In the genomic region with DNA sequence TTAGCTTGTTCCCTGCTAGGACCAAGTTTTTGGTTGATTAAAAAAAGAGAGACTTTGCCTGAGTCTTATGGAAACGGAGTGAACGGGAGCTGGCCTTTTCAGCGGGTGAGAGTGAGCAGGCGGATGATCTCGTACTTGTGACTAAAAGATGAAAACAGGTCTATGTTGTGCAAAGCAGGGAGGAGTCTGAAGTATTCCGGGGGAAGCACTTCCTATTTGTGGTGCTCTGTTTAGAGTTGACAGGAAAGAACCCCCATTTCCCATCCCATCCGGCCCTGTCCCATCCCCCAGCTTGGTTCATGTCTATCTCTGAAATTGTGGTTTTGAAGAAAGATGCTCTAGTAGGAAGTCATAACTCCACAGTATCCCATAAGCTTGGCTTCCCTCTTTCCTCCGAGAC, we compare ENCODE assay signal across 8 mouse cellular contexts. TPM values are rescaled to one million over a fixed set of nuclear protein-coding genes. Genes with fewer than 3 reads are reported as not detected.
DNase-seq lines count a peak whose midpoint lies in the region; ATAC-seq and TF ChIP-seq lines count a peak whose summit lies in the region.

No protein-coding gene starts in this region.

- no peak for DNase-seq in kidney, adult 8-10 months
- no peak for DNase-seq in hindbrain, postnatal 0 days (ENCODE audit: low spot score)
- DNase-seq in urinary bladder, adult 18-20 months (ENCODE audit: low spot score in 2 of 2), result no peak
- no peak for DNase-seq in embryo, embryonic 9.5 days (ENCODE audit: extremely low spot score)
- no peak for DNase-seq in c-Kit-positive CD71-positive TER-119-positive erythroid progenitor cells, embryonic 14.5 days (ENCODE audit: low spot score)

- peaks cover 23% of the 10 kb centered on the region for H3K4me1 ChIP-seq in kidney, embryonic 16.5 days (ENCODE audit: insufficient read depth, low read length)
- H3K4me1 ChIP-seq in cortical plate, adult 2 months (ENCODE audit: control insufficient read depth, insufficient read depth, low read length), result peaks cover 1% of the 10 kb centered on the region; the same call in 1 of the 2 replicates
- H3K4me1 ChIP-seq in hindbrain, postnatal 0 days (ENCODE audit: insufficient read depth, low read length), result no peaks in the 10 kb centered on the region; the same call in 1 of the 2 replicates

- peaks cover 16% of the 10 kb centered on the region for H3K36me3 ChIP-seq in kidney, embryonic 16.5 days (ENCODE audit: insufficient read depth, low read length)
- peaks cover 14% of the 10 kb centered on the region for H3K36me3 ChIP-seq in hindbrain, postnatal 0 days (ENCODE audit: insufficient read depth, low read length)
- peaks cover 20% of the 10 kb centered on the region for H3K36me3 ChIP-seq in myocyte (ENCODE audit: control insufficient read depth, insufficient read depth)

- peak overlapping the region; percentile 28 for H3ac ChIP-seq in myocyte (ENCODE audit: control insufficient read depth, insufficient read length)

- ATAC-seq in kidney, embryonic 16.5 days (ENCODE audit: low FRiP score, low TSS enrichment), result no peak
- ATAC-seq in hindbrain, postnatal 0 days, result no peak

- no peak overlapping the region; the same call in 1 of the 2 replicates for H3K27ac ChIP-seq in kidney, embryonic 16.5 days (ENCODE audit: low read length)
- no peak overlapping the region for H3K27ac ChIP-seq in cortical plate, adult 2 months (ENCODE audit: insufficient read depth, low read length)
- no peak overlapping the region for H3K27ac ChIP-seq in hindbrain, postnatal 0 days

- peak overlapping the region; percentile 90 for H3K4me3 ChIP-seq in kidney, embryonic 16.5 days (ENCODE audit: low read length)
- H3K4me3 ChIP-seq in cortical plate, adult 2 months (ENCODE audit: insufficient read depth, low read length), result peak overlapping the region; percentile 60
- H3K4me3 ChIP-seq in hindbrain, postnatal 0 days (ENCODE audit: low read length), result peak overlapping the region; percentile 67
- peak overlapping the region; percentile 85 for H3K4me3 ChIP-seq in myocyte

- no peak for TF ChIP-seq POLR2A in cortical plate, adult 2 months (IDR thresholded peaks at IDR 0.05; ENCODE audit: extremely low read depth, insufficient read depth, low read length)
- TF ChIP-seq POLR2A in myocyte (IDR thresholded peaks at IDR 0.05; ENCODE audit: insufficient read length, low read depth), result no peak

- H3K4me2 ChIP-seq in kidney, embryonic 16.5 days (replicated peaks; ENCODE audit: low read depth, low read length), result peak overlapping the region; percentile 96
- H3K4me2 ChIP-seq in hindbrain, postnatal 0 days (ENCODE audit: low read depth, low read length), result peak overlapping the region; percentile 79
- peak overlapping the region; percentile 99 for H3K4me2 ChIP-seq in myocyte (ENCODE audit: low read depth)

- peak overlapping the region; percentile 85 for H3K9ac ChIP-seq in kidney, embryonic 16.5 days (replicated peaks; ENCODE audit: low read length)
- H3K9ac ChIP-seq in hindbrain, postnatal 0 days (replicated peaks; ENCODE audit: low read length), result peak overlapping the region; percentile 60

- TF ChIP-seq CTCF in cortical plate, adult 2 months (IDR thresholded peaks at IDR 0.05; ENCODE audit: extremely low read depth, insufficient read depth, low read length), result no peak
- no peak for TF ChIP-seq CTCF in hindbrain, postnatal 0 days (IDR thresholded peaks at IDR 0.05; ENCODE audit: low read depth)

- H3K27me3 ChIP-seq in kidney, embryonic 16.5 days (ENCODE audit: insufficient read depth, low read length), result no peaks in the 10 kb centered on the region
- H3K27me3 ChIP-seq in hindbrain, postnatal 0 days (ENCODE audit: insufficient read depth, low read length), result no peaks in the 10 kb centered on the region
- H3K27me3 ChIP-seq in myocyte (ENCODE audit: control insufficient read depth, insufficient read depth, insufficient read length), result no peaks in the 10 kb centered on the region

- 23% methylated on average over 8 of the region's 8 CpGs for WGBS in kidney, embryonic 16.5 days
- 37% methylated on average over 8 of the region's 8 CpGs for WGBS in hindbrain, postnatal 0 days

- H3K9me3 ChIP-seq in kidney, embryonic 16.5 days (ENCODE audit: low read length), result no peaks in the 10 kb centered on the region
- H3K9me3 ChIP-seq in hindbrain, postnatal 0 days (ENCODE audit: low read length), result no peaks in the 10 kb centered on the region

- H3K79me2 ChIP-seq in myocyte (ENCODE audit: control insufficient read depth, insufficient read depth), result peaks cover 41% of the 10 kb centered on the region

TF ChIP-seq in myocyte, 11 proteins besides CTCF, POLR2A, EP300 and RAD21:
- TF ChIP-seq MYOG (IDR thresholded peaks at IDR 0.05; ENCODE audit: control insufficient read depth in 1 of 3, insufficient read depth in 1 of 3, insufficient read length in 2 of 3, low read depth in 2 of 3), result no peak
- TF ChIP-seq E2F4 (IDR thresholded peaks at IDR 0.05; ENCODE audit: insufficient read depth), result no peak
- TF ChIP-seq MYOD1 (IDR thresholded peaks at IDR 0.05; ENCODE audit: control insufficient read depth in 1 of 3, insufficient read length in 2 of 3, low read depth in 2 of 3), result no peak
- TF ChIP-seq TCF3 (IDR thresholded peaks at IDR 0.05; ENCODE audit: insufficient read length, low read depth), result no peak
- TF ChIP-seq CEBPB (IDR thresholded peaks at IDR 0.05; ENCODE audit: insufficient read depth, poor library complexity, severe bottlenecking), result no peak
- TF ChIP-seq REST (IDR thresholded peaks at IDR 0.05; ENCODE audit: insufficient read depth, insufficient read length), result no peak
- TF ChIP-seq TCF12 (IDR thresholded peaks at IDR 0.05; ENCODE audit: insufficient read depth, poor library complexity, severe bottlenecking), result no peak

RNA-seq across cellular contexts. Expression of gene Grpel1, which starts 1.1 kb away (rescaled TPM):
- 62.9 and 66.4 TPM in 2 replicates for polyA plus RNA-seq in kidney, embryonic 16.5 days (2015; fragmentation: Nextera tagmentation; extraction: Ambion mirVana)
- polyA plus RNA-seq in cortical plate, adult 2 months (2012; rRNA removed), result 22.5 and 22.9 TPM in 2 replicates
- 13.9 and 15.9 TPM in 2 replicates for total RNA-seq in hindbrain, postnatal 0 days (2014; rRNA removed)
- polyA plus RNA-seq in hindbrain, postnatal 0 days (2015; fragmentation: Nextera tagmentation; extraction: Ambion mirVana), result 41.4 and 41.9 TPM in 2 replicates
- polyA plus RNA-seq in myocyte (2012; fragmentation: generic; extraction: Trizol), result 46.3 TPM

RNA-seq across cellular contexts. Expression of gene Tada2b, which starts 18.2 kb away (rescaled TPM):
- polyA plus RNA-seq in kidney, embryonic 16.5 days (2015; fragmentation: Nextera tagmentation; extraction: Ambion mirVana), result 2.0 and 2.2 TPM in 2 replicates
- polyA plus RNA-seq in cortical plate, adult 2 months (2012; rRNA removed), result 17.2 and 17.3 TPM in 2 replicates
- 18.9 and 25.8 TPM in 2 replicates for total RNA-seq in hindbrain, postnatal 0 days (2014; rRNA removed)
- 3.4 and 3.9 TPM in 2 replicates for polyA plus RNA-seq in hindbrain, postnatal 0 days (2015; fragmentation: Nextera tagmentation; extraction: Ambion mirVana)
- polyA plus RNA-seq in myocyte (2012; fragmentation: generic; extraction: Trizol), result 7.2 TPM

RNA-seq across cellular contexts. Expression of gene Ccdc96, which starts 18.5 kb away (rescaled TPM):
- polyA plus RNA-seq in kidney, embryonic 16.5 days (2015; fragmentation: Nextera tagmentation; extraction: Ambion mirVana), result 0.76 and 0.81 TPM in 2 replicates
- 0.98 and 1.0 TPM in 2 replicates for polyA plus RNA-seq in cortical plate, adult 2 months (2012; rRNA removed)
- 0.63 and 1.3 TPM in 2 replicates for total RNA-seq in hindbrain, postnatal 0 days (2014; rRNA removed)
- 2.1 and 2.4 TPM in 2 replicates for polyA plus RNA-seq in hindbrain, postnatal 0 days (2015; fragmentation: Nextera tagmentation; extraction: Ambion mirVana)
- 0.38 TPM for polyA plus RNA-seq in myocyte (2012; fragmentation: generic; extraction: Trizol)
